ENCODE assay signal across 10 mouse cellular contexts in genomic region chr4:37034200-37034599, GRCm38 (mm10).
DNase-seq lines count a peak whose midpoint lies in the region; ATAC-seq lines count a peak whose summit lies in the region.
"Had no signal": no experiment of that assay in that cellular context is flagged by ENCODE, and none has a peak within 500 bp of the region (broad histone marks: within the 10 kb centered on the region; RNA-seq: fewer than 3 reads in every experiment).

No protein-coding gene starts in this region.

- 72% methylated on average over 13 of the region's 13 CpGs for WGBS in kidney, embryonic 16.5 days

- no peaks in the 10 kb centered on the region for H3K4me1 ChIP-seq in kidney, embryonic 16.5 days (ENCODE audit: insufficient read depth, low read length)

- no peaks in the 10 kb centered on the region for H3K27me3 ChIP-seq in kidney, embryonic 16.5 days (ENCODE audit: insufficient read depth, low read length)

- 0 out of 2 replicates have a peak, but pooled peaks have one; percentile 46 for ATAC-seq in kidney, embryonic 16.5 days (ENCODE audit: low FRiP score, low TSS enrichment)
- peak; percentile 99 for ATAC-seq in frontal cortex, adult (ENCODE audit: low TSS enrichment)

- H3K9ac ChIP-seq in kidney, embryonic 16.5 days (replicated peaks; ENCODE audit: low read length): no peak overlapping the region

- H3K4me2 ChIP-seq in kidney, embryonic 16.5 days (replicated peaks; ENCODE audit: low read depth, low read length): no peak overlapping the region

- no peaks in the 10 kb centered on the region for H3K36me3 ChIP-seq in kidney, embryonic 16.5 days (ENCODE audit: insufficient read depth, low read length)

- DNase-seq in kidney, adult 18-20 months: no peak
- DNase-seq in layer of hippocampus, postnatal 10 days (ENCODE audit: low spot score in 2 of 2): peak; percentile 19 to 36
- DNase-seq in retina, postnatal 1 day: peak; percentile 42
- no peak for DNase-seq in gastrocnemius, postnatal 25 days
- no peak for DNase-seq in adrenal gland, postnatal 36 days
- no peak for DNase-seq in natural killer cell, adult 2 months (ENCODE audit: low spot score in 2 of 2)
- DNase-seq: embryo, embryonic 11 days; heart, postnatal 36 days had no signal

- H3K9me3 ChIP-seq in kidney, embryonic 16.5 days (ENCODE audit: low read length): no peaks in the 10 kb centered on the region

- no peak overlapping the region for H3K4me3 ChIP-seq in kidney, embryonic 16.5 days (ENCODE audit: low read length)

- H3K27ac ChIP-seq in kidney, embryonic 16.5 days (ENCODE audit: low read length): no peak overlapping the region

Comparison
In these comparisons a context has a peak if more than half of its experiments do, and no peak if none do; other contexts are left out.
1. DNase-seq: peak in layer of hippocampus, postnatal 10 days (2 of 2) and retina, postnatal 1 day (single experiment); none in kidney, adult 18-20 months (single experiment), gastrocnemius, postnatal 25 days (single experiment), adrenal gland, postnatal 36 days (0 of 2) and natural killer cell, adult 2 months (0 of 2).